In genomic region chr10:106179651-106180050, GRCm38 (mm10) we compare ENCODE assay signal across 14 mouse cellular contexts.
"Had no signal": no experiment of that assay in that cellular context is flagged by ENCODE, and none has a peak within 500 bp of the region (broad histone marks: within the 10 kb centered on the region; RNA-seq: fewer than 3 reads in every experiment).

No protein-coding gene starts in this region.

- ATAC-seq: liver, postnatal 0 days; lung, postnatal 0 days; midbrain, embryonic 16.5 days had no signal

- DNase-seq: liver, postnatal 0 days; lung, adult 2 months; lung, postnatal 14 days; lung, postnatal 36 days; midbrain, embryonic 14.5 days; retina, postnatal 1 day; right cerebral cortex, postnatal 14 days; right cerebral cortex, postnatal 4 days; spleen, adult 18-20 months; thymus, adult 2 months; thymus, postnatal 25 days; thymus, postnatal 4 days had no signal
